Mouse (Mus musculus) MEL (cell line): ENCODE data around the gene Itpr2. TPM values are rescaled to one million over a fixed set of nuclear protein-coding genes. Genes with fewer than 3 reads are reported as not detected.

Source experiments
- DNase-seq: peaks from one replicate; pipeline ENCODE4 v3.0.0; 2011; ENCODE audit warnings: low read depth, low spot score
- H3K27ac ChIP-seq: 2 replicates; pipeline ENCODE4 v1.5.1; 2012; ENCODE audit warnings: low read depth, mild to moderate bottlenecking, control low read depth, low read length, moderate library complexity; ENCODE audit not compliant: control insufficient read depth
- H3K27me3 ChIP-seq, 2 experiments: fragments of 150-350 bp in 1 of 2; sonication (generic) in 1 of 2; 2 replicates each; pipeline ENCODE4 v1.6.1; 2012; ENCODE audit warnings: low read length in 2 of 2, mild to moderate bottlenecking in 2 of 2, improper control_type of control experiment in 1 of 2, moderate library complexity in 1 of 2; ENCODE audit not compliant: insufficient read depth in 2 of 2, control insufficient read depth in 1 of 2
- H3K36me3 ChIP-seq, 2 experiments: 2 replicates each; pipeline ENCODE4 v1.6.1; 2012 to 2014; ENCODE audit warnings: low read length in 2 of 2, improper control_type of control experiment in 1 of 2, inconsistent platforms in 1 of 2, mild to moderate bottlenecking in 1 of 2; ENCODE audit not compliant: insufficient read depth in 2 of 2, control insufficient read depth in 1 of 2
- H3K4me1 ChIP-seq, 2 experiments: fragments of 150-350 bp in 1 of 2; sonication (generic) in 1 of 2; 2 replicates each; pipeline ENCODE4 v1.6.1; 2012; ENCODE audit warnings: low read length in 2 of 2, improper control_type of control experiment in 1 of 2, mild to moderate bottlenecking in 1 of 2; ENCODE audit not compliant: insufficient read depth in 2 of 2, control insufficient read depth in 1 of 2
- H3K4me3 ChIP-seq, 2 experiments: fragments of 150-350 bp in 1 of 2; sonication (generic) in 1 of 2; 2 replicates each; pipeline ENCODE4 v1.5.1; 2012; ENCODE audit warnings: low read depth in 2 of 2, low read length in 2 of 2, mild to moderate bottlenecking in 2 of 2, moderate library complexity in 2 of 2, control low read depth in 1 of 2, improper control_type of control experiment in 1 of 2; ENCODE audit not compliant: control insufficient read depth in 1 of 2, insufficient read depth in 1 of 2
- H3K79me2 ChIP-seq: 2 replicates; pipeline ENCODE4 v1.6.1; 2012; ENCODE audit warnings: mild to moderate bottlenecking, low read length, moderate library complexity; ENCODE audit not compliant: control insufficient read depth, poor library complexity, insufficient read depth
- H3K9ac ChIP-seq: 2 replicates; pipeline ENCODE4 v1.6.1; 2012; ENCODE audit warnings: low read depth, mild to moderate bottlenecking, control low read depth, low read length, moderate library complexity; ENCODE audit not compliant: control insufficient read depth, poor library complexity, severe bottlenecking
- H3K9me3 ChIP-seq: fragments of 150-350 bp; sonication (generic); replicated peaks from 2 replicates; pipeline ENCODE4 v1.6.1; 2012; ENCODE audit warnings: mild to moderate bottlenecking, low read length, improper control_type of control experiment, moderate library complexity; ENCODE audit not compliant: insufficient read depth
- CHD2 ChIP-seq: IDR thresholded peaks from 2 replicates; pipeline ENCODE4 v1.6.1; 2011; ENCODE audit warnings: low read length, improper control_type of control experiment
- CTCF ChIP-seq, 3 experiments: IDR thresholded peaks in 2 of 3; conservative IDR thresholded peaks in 1 of 3; 2 replicates each; pipeline ENCODE4 v1.5.1; 2011 to 2012; ENCODE audit warnings: low read length in 3 of 3, low read depth in 2 of 3, mild to moderate bottlenecking in 2 of 3, improper control_type of control experiment in 1 of 3, inconsistent platforms in 1 of 3, mixed read lengths in 1 of 3, moderate library complexity in 1 of 3; ENCODE audit not compliant: control insufficient read depth in 1 of 3, insufficient read depth in 1 of 3, poor library complexity in 1 of 3, severe bottlenecking in 1 of 3
- E2F4 ChIP-seq: IDR thresholded peaks from 2 replicates; pipeline ENCODE4 v1.6.1; 2011; ENCODE audit warnings: low read depth, low read length, improper control_type of control experiment, borderline replicate concordance
- ETS1 ChIP-seq: IDR thresholded peaks from 2 replicates; pipeline ENCODE4 v1.6.1; 2012; ENCODE audit warnings: low read depth, mild to moderate bottlenecking, inconsistent platforms, low read length, improper control_type of control experiment, moderate library complexity
- GATA1 ChIP-seq: IDR thresholded peaks from 2 replicates; pipeline ENCODE4 v1.6.1; 2011; ENCODE audit warnings: low read depth, low read length, improper control_type of control experiment
- HCFC1 ChIP-seq: IDR thresholded peaks from 2 replicates; pipeline ENCODE4 v1.6.1; 2012; ENCODE audit warnings: low read depth, mild to moderate bottlenecking, inconsistent platforms, low read length, improper control_type of control experiment, moderate library complexity
- JUND ChIP-seq: IDR thresholded peaks from 2 replicates; pipeline ENCODE4 v1.6.1; 2011; ENCODE audit warnings: low read depth, mild to moderate bottlenecking, improper control_type of control experiment, low read length
- KAT2A ChIP-seq: conservative IDR thresholded peaks from 2 replicates; pipeline ENCODE4 v1.6.1; 2012; ENCODE audit warnings: low read depth, low read length, improper control_type of control experiment, inconsistent platforms
- MAFK ChIP-seq: IDR thresholded peaks from 2 replicates; pipeline ENCODE4 v1.6.1; 2011; ENCODE audit warnings: low read depth, mild to moderate bottlenecking, low read length, improper control_type of control experiment, borderline replicate concordance
- MEF2A ChIP-seq: IDR thresholded peaks from 2 replicates; pipeline ENCODE4 v1.6.1; 2014; ENCODE audit warnings: low read depth, mild to moderate bottlenecking, inconsistent platforms, low read length, improper control_type of control experiment; ENCODE audit not compliant: poor library complexity, insufficient replicate concordance, severe bottlenecking; ENCODE audit errors: extremely low read depth
- MXI1 ChIP-seq: IDR thresholded peaks from 2 replicates; pipeline ENCODE4 v1.6.1; 2011; ENCODE audit warnings: mild to moderate bottlenecking, low read depth, low read length, improper control_type of control experiment
- NELFE ChIP-seq: IDR thresholded peaks from 2 replicates; pipeline ENCODE4 v1.6.1; 2011; ENCODE audit warnings: low read depth, low read length, improper control_type of control experiment
- POLR2A ChIP-seq, 2 experiments: IDR thresholded peaks; 2 replicates each; pipeline ENCODE4 v1.6.1; 2011 to 2012; ENCODE audit warnings: low read length in 2 of 2, mild to moderate bottlenecking in 2 of 2, control low read depth in 1 of 2, improper control_type of control experiment in 1 of 2, low read depth in 1 of 2, moderate library complexity in 1 of 2; ENCODE audit not compliant: control insufficient read depth in 1 of 2, insufficient read depth in 1 of 2, poor library complexity in 1 of 2
- POLR2AphosphoS2 ChIP-seq: IDR thresholded peaks from 2 replicates; pipeline ENCODE4 v1.6.1; 2011; ENCODE audit warnings: low read length, improper control_type of control experiment
- POLR2AphosphoS5 ChIP-seq: IDR thresholded peaks from 2 replicates; pipeline ENCODE4 v1.6.1; 2012; ENCODE audit warnings: low read depth, borderline replicate concordance, mild to moderate bottlenecking, inconsistent platforms, low read length, moderate library complexity, mixed read lengths
- RAD21 ChIP-seq: IDR thresholded peaks from 2 replicates; pipeline ENCODE4 v1.6.1; 2011; ENCODE audit warnings: mild to moderate bottlenecking, low read depth, low read length, improper control_type of control experiment
- SIN3A ChIP-seq: IDR thresholded peaks from 2 replicates; pipeline ENCODE4 v1.6.1; 2012; ENCODE audit warnings: low read length, improper control_type of control experiment, inconsistent platforms
- TAL1 ChIP-seq: IDR thresholded peaks from 2 replicates; pipeline ENCODE4 v1.6.1; 2012; ENCODE audit warnings: mild to moderate bottlenecking, inconsistent platforms, low read length, moderate library complexity, mixed read lengths
- TCF12 ChIP-seq: IDR thresholded peaks from 2 replicates; pipeline ENCODE4 v1.6.1; 2014; ENCODE audit warnings: low read depth, mild to moderate bottlenecking, inconsistent platforms, low read length, improper control_type of control experiment, moderate library complexity
- USF1 ChIP-seq: IDR thresholded peaks from 2 replicates; pipeline ENCODE4 v1.6.1; 2014; ENCODE audit warnings: low read depth, mild to moderate bottlenecking, inconsistent platforms, low read length, improper control_type of control experiment, moderate library complexity
- polyA plus RNA-seq, 2 experiments: library from polyadenylated mRNA; stranded (reverse) in 1 of 2; unstranded in 1 of 2; fragments of >175 nt in 1 of 2; fragments of >200 nt in 1 of 2; gene quantifications; 2 replicates each; pipeline versions ENCODE4 v1.2.1 to v1.2.4; 2012; ENCODE audit warnings: low replicate concordance in 2 of 2, low read depth in 1 of 2; ENCODE audit not compliant: insufficient read length in 2 of 2, insufficient read depth in 1 of 2, missing spikeins in 1 of 2
- total RNA-seq: library from RNA; depleted of rRNA; stranded (reverse); fragments of 300-350 nt; gene quantifications from 2 replicates; pipeline ENCODE4 v1.2.3, GENCODE M21; 2012

The Itpr2 gene
- total and polyA plus RNA-seq, 3 experiments = 1.5 to 3.0 TPM; not detected in 1

DNA sequence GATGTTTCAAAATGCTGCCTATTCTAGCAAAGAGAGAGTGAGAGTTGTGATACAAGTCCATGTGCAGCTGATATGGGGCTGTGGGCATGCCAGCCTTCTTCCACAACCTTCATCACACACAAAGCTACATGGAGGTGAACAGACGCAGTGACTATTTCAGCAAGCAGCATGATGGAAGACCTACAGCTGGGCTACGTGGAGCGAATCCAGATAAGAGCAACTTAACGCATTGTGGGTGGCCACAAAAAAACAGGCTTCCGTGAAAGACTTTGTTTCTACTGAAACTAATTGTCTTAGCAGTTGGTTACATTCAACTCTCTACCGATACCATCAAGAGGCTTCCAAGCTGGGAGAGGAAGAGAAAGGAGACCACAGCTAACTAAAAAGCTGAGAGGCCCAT lies 81.3 kb downstream of the Itpr2 start:
- Histone ChIP-seq H3K36me3 (no peaks in the 10 kb centered on the region; a peak in 1 of 4 replicates), H3K27ac (no peak overlapping the region), H3K4me1 (peaks cover 0 to 4% of the 10 kb centered on the region in 2 experiments; a peak in 1 of 4 replicates), H3K9ac (no peak overlapping the region), H3K4me3 (no peak overlapping the region), H3K79me2 (no peaks in the 10 kb centered on the region), H3K9me3 (no peaks in the 10 kb centered on the region), H3K27me3 (no peaks in the 10 kb centered on the region)
- TF ChIP-seq ETS1 (peak; percentile 51; the same call in 1 of the 2 replicates), GATA1 (peak; percentile 26; the same call in 1 of the 2 replicates), POLR2AphosphoS2 (no peak)
- DNase-seq = peak; percentile 30

DNA sequence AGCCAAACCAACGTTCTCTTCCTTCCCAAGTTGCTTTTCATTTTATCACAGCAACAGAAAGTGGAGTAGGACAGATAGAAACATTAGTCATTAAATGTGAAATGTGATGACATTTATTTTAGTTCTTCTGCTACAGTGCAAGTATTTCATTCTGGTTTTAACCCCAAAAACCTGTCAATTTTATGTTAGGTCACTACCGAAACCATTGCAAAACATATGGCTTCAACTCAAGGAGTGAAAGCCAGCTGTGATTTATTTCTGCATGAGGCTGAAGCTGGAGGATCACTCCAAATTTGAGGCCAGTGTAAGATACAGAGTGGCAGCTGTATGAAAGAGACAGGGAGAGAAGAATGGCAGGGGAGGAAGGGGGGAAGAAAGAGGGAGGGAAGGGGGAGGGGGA lies 85.6 kb downstream of the Itpr2 start:
- Histone ChIP-seq H3K4me1 (peaks cover 0 to 4% of the 10 kb centered on the region in 2 experiments; a peak in 1 of 4 replicates), H3K9ac (no peak overlapping the region), H3K27me3 (no peaks in the 10 kb centered on the region), H3K36me3 (no peaks in the 10 kb centered on the region; a peak in 1 of 4 replicates), H3K4me3 (no peak overlapping the region), H3K79me2 (no peaks in the 10 kb centered on the region), H3K9me3 (no peaks in the 10 kb centered on the region), H3K27ac (no peak overlapping the region)
- TF ChIP-seq POLR2AphosphoS5 = no peak
- TF ChIP-seq CHD2 = no peak
- no peak for TF ChIP-seq JUND
- TF ChIP-seq MEF2A = no peak
- TF ChIP-seq NELFE = no peak
- no peak for TF ChIP-seq E2F4
- TF ChIP-seq POLR2A (IDR thresholded peaks at IDR 0.05; ENCODE audit: control insufficient read depth in 1 of 2, insufficient read depth in 1 of 2, low read depth in 1 of 2, low read length in 2 of 2, poor library complexity in 1 of 2) = no peak
- no peak for TF ChIP-seq HCFC1
- TF ChIP-seq TAL1 = no peak
- no peak for TF ChIP-seq SIN3A
- no peak for TF ChIP-seq CTCF (IDR thresholded peaks at IDR 0.05 in 2 of 3, conservative IDR thresholded peaks at IDR 0.05 in 1 of 3; ENCODE audit: control insufficient read depth in 1 of 3, insufficient read depth in 1 of 3, low read depth in 2 of 3, low read length in 3 of 3, poor library complexity in 1 of 3, severe bottlenecking in 1 of 3)
- no peak for TF ChIP-seq KAT2A
- TF ChIP-seq MXI1 = no peak
- TF ChIP-seq GATA1 = no peak
- DNase-seq = no peak

DNA sequence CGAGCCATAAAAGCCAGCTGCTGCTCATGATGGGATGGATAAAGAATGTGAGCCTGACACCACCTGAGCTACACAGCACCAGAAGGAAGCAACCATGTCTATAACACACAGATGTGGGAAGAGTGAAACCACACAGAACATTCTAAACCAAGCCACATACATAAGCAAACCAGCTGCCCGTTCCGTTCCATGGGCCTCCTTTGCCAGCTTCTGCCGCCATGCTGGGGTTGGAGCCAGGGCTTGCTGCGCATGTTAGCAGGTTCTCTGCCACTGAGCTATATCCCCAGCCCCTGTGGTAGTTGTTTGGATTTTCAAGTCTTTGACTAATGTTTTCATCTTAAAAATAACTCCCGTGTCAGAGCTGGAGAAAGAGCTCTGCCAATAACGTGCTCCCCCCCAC lies 87.9 kb downstream of the Itpr2 start:
- H3K36me3 ChIP-seq = no peaks in the 10 kb centered on the region
- TF ChIP-seq E2F4 = no peak
- TF ChIP-seq MAFK = no peak
- no peak for TF ChIP-seq USF1
- no peak for TF ChIP-seq TCF12
- TF ChIP-seq SIN3A = no peak
- no peak for TF ChIP-seq RAD21
- no peak for DNase-seq

More for the DNA sequence above, 87.9 kb downstream of the Itpr2 start:
- H3K9me3 ChIP-seq = no peaks in the 10 kb centered on the region
- H3K4me3 ChIP-seq = no peak overlapping the region
- H3K9ac ChIP-seq = no peak overlapping the region
- no peak overlapping the region for H3K27ac ChIP-seq
- no peaks in the 10 kb centered on the region for H3K79me2 ChIP-seq
- H3K4me1 ChIP-seq = no peaks in the 10 kb centered on the region
- no peaks in the 10 kb centered on the region for H3K27me3 ChIP-seq
